In the genomic region with DNA sequence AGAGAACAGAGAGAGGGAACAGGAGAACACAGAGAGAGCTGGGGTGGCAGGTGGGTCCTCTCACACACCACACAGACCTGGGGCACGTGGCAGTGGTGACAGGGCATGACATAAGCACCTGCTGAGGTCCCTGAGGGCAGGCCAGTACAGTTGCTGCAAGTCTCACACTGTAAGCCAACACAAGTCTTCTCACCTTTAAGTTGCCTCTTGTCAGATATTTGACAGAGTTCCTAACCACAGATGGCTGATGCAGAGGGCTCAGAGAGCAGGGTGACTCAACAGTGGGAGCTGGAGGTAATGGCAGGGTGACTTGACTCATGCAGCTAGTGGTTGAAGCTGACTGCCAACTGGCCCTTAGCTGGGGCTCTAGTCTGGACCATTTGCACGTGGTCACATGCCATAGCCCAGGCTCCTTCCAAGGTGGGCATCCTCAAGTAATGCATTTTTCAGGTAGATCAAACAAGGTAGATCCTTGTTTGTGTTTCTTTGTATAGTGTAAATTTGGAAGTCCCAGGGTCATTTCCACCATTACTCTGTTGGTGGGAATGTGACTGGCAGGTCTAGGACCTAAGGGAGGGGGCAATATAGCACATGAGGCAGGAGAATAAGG, we compare ENCODE assay signal across 13 mouse cellular contexts.
DNase-seq lines count a peak whose midpoint lies in the region; ATAC-seq and TF ChIP-seq lines count a peak whose summit lies in the region.
"Had no signal": no experiment of that assay in that cellular context is flagged by ENCODE, and none has a peak within 500 bp of the region (broad histone marks: within the 10 kb centered on the region; RNA-seq: fewer than 3 reads in every experiment).

No protein-coding gene starts in this region.

- no peak for ATAC-seq in megakaryocyte, adult 5-6 weeks (ENCODE audit: poor library complexity, severe bottlenecking)
- ATAC-seq in common myeloid progenitor, adult 5-6 weeks (replicated peaks; ENCODE audit: low read depth, poor library complexity, severe bottlenecking): peak; percentile 71
- ATAC-seq: forebrain, postnatal 0 days had no signal

- DNase-seq in natural killer cell, adult 2 months (ENCODE audit: low spot score in 2 of 2): peak; percentile 17 to 31
- DNase-seq in embryo, embryonic 9.5 days (ENCODE audit: extremely low spot score): no peak
- no peak for DNase-seq in heart, adult 2 months
- DNase-seq in urinary bladder, postnatal 10 days (ENCODE audit: low spot score): no peak
- DNase-seq in embryo, embryonic 10 days (ENCODE audit: low spot score): no peak
- DNase-seq: embryo, embryonic 11 days; forebrain, postnatal 0 days; heart, postnatal 10 days; kidney, adult 9 months had no signal

- H3K4me1 ChIP-seq in megakaryocyte, embryonic 14.5 days: peaks cover 68% of the 10 kb centered on the region
- H3K4me1 ChIP-seq in heart, adult 2 months (ENCODE audit: control insufficient read depth, insufficient read depth, low read length): peaks cover 2% of the 10 kb centered on the region; the same call in 1 of the 2 replicates

- H3K4me3 ChIP-seq in megakaryocyte, embryonic 14.5 days (replicated peaks): peak overlapping the region; percentile 59
- no peak overlapping the region for H3K4me3 ChIP-seq in heart, adult 2 months

- no peaks in the 10 kb centered on the region for H3K79me2 ChIP-seq in heart, adult 2 months (replicated peaks; ENCODE audit: control insufficient read depth, insufficient read depth, low read length)

- no peak for TF ChIP-seq EP300 in heart, adult 2 months (IDR thresholded peaks at IDR 0.05; ENCODE audit: insufficient read depth, low read depth, low read length)

- H3K27ac ChIP-seq in heart, adult 2 months: no peak overlapping the region

- H3K36me3 ChIP-seq in megakaryocyte, embryonic 14.5 days (replicated peaks; ENCODE audit: low read length): no peaks in the 10 kb centered on the region
- no peaks in the 10 kb centered on the region for H3K36me3 ChIP-seq in heart, adult 2 months (ENCODE audit: control insufficient read depth, insufficient read depth, low read length)
- H3K36me3 ChIP-seq: G1E had no signal

- no peaks in the 10 kb centered on the region for H3K27me3 ChIP-seq in megakaryocyte, embryonic 14.5 days (replicated peaks)
- H3K27me3 ChIP-seq in heart, adult 2 months (ENCODE audit: control insufficient read depth, insufficient read depth, low read length): no peaks in the 10 kb centered on the region

- no peak for TF ChIP-seq POLR2A in heart, adult 2 months (IDR thresholded peaks at IDR 0.05; ENCODE audit: insufficient read depth, low read depth, low read length)

- no peak overlapping the region for H3K9ac ChIP-seq in heart, adult 2 months (ENCODE audit: low read depth, low read length)
- H3K9ac ChIP-seq: forebrain, postnatal 0 days had no signal

- no peaks in the 10 kb centered on the region for H3K9me3 ChIP-seq in megakaryocyte, embryonic 14.5 days
- H3K9me3 ChIP-seq: G1E had no signal

- WGBS in heart, adult 2 months: 81% methylated on average over 2 of the region's 2 CpGs

- intact Hi-C loops in heart, adult 2 months (cut with DNase I): no loop called here

- TF ChIP-seq CTCF in heart, adult 2 months (IDR thresholded peaks at IDR 0.05): no peak

Comparison
In these comparisons a context has a peak if more than half of its experiments do, and no peak if none do; other contexts are left out.
1. DNase-seq: peak in natural killer cell, adult 2 months (2 of 2); none in embryo, embryonic 9.5 days (single experiment), heart, adult 2 months (0 of 2), urinary bladder, postnatal 10 days (single experiment) and embryo, embryonic 10 days (single experiment).